Mouse (Mus musculus) right cerebral cortex, postnatal 14 days (tissue): ENCODE data around the gene Chmp4b.

Source experiments
- DNase-seq: peaks from one replicate; pipeline ENCODE4 v3.0.0; 2022

The Chmp4b gene

DNA sequence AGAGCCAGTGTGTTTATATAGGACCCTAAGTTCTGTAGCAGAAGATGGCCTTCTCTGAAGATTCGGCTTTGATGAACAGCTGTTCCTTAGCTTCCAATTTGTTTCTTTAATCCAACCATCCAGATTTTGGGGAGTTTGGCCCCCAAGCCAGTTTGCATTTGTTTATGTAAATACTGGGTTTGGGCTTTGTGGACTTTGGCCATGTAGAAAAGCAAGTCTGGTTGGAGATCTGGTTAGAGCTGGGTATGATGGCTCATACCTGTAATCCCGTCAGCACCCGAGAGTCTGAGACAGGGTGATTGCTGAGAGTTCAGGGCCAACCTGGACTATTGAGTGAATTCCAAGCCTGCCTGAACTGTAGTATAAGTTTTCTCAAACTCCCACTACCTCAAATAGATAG lies 34.3 kb downstream of the Chmp4b start:
- no peak for DNase-seq

DNA sequence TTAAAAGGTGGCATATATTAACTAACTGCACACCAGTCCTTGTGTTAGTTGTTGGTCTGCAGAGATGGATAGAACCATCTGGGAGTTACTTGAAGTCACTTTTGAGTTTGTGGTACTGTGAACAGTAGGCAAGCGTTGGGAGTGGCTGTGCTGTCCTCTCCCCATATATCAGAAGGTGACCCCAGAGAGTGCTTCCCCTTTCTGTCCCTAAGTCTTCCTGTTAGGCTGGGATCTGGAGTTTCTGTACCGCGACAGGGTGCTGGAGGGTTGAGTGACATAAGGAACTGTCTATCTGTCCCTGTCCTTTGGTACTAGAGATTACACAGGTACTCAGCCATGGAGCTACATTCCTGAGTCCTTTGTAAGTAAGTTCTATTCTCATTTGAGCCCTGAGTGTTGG lies 35.3 kb downstream of the Chmp4b start:
- DNase-seq, result no peak

DNA sequence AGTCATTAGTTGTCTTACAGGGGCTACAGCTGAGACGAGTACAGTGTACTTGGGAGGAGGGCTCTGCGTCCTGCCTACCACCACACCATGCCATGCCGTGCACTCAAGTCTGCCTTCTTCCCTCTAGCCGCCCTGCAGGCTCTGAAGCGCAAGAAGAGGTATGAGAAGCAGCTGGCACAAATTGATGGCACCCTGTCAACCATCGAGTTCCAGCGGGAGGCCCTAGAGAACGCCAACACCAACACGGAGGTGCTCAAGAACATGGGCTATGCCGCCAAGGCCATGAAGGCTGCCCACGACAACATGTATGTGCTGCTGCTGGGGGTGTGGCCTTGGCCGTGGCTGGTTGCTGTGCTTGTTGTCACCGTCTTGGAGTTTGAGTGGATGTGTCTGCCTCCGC lies 37.9 kb downstream of the Chmp4b start:
- DNase-seq, result no peak

DNA sequence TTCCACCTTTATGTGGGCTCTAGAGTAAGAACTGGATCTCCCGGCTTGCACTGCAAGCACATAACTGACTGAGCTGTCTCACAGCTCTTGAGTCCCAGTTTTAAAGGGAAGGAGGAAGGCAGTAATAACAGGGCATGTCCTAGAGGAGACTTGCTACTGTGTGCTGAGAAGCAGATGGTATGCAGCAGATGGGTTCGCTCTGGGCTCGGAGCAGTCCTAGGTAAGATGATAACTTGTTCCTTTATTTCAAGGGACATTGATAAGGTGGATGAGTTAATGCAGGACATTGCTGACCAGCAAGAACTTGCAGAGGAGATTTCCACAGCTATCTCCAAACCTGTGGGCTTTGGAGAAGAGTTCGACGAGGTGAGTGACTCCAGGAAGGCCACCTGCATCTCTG lies 39.5 kb downstream of the Chmp4b start:
- no peak for DNase-seq

DNA sequence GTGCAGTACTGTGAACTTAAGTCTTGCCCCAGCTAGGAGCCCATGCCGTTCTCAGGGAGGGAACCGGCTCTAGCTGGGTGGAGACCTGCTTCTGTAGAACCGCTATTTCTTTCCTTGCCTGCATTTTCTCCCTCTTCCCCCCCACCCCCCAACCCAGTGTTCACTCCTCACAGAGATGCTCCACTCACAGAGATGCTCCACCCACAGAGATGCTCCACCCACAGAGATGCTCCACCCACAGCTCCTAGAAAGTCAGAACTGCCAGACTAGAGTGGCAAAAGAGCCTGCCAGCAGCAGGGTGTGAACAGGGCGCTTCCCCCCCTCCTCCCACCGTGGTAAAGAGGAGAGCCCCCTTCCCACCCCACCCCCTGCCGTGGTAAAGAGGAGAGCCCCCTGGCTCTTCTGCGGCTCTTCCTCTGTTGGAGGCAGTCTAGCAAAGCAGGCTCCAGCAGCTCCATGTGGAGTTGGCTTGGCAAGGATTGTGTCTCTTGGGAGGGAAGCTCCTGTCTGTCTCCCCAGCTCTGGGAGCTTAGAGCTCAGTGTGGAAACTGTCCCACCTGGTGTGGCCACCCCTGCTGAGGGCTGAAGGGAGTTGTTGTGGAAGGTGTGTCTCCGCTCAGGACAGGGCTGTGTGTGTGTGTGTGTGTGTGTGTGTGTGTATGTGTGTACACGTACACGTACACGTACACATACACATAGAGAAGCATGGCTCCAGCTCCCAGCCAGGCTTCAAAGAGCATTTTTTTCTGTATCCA lies 41.9 kb downstream of the Chmp4b start:
- DNase-seq, result no peak

DNA sequence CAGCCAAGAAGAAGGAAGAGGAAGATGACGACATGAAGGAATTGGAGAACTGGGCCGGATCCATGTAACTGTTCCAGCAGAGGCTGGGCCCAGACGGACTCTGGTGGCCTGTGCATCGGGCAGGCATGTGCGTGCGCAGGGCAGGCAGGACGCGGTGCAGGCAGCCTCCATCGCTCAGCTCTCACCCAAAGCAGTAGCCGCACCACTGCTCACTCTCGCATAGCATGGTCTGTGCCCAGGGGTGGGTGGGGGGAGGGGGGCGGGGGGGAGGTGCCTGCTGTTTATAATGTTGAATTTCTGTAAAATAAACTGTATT lies 42.4 kb downstream of the Chmp4b start:
- DNase-seq, result no peak

DNA sequence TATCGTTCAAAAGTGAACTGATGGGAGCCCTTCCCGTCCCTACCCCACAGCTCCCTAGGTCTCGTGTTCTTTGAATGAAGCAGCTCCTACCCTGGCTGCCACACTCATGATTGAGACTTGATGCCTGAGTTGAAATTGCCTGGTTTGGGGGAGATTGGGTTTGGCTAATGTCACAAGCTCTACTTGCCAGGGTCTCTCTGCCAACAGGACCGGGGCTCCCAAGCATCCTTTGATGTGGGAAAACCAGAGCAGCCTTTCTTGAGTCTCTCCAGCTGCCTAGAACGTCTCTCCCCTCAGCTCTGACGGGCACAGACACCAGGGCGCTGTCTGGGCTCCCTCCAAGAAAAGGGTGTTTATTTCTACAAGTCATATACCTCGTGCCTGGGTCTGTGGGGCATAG lies 44.2 kb downstream of the Chmp4b start:
- DNase-seq, result no peak

DNA sequence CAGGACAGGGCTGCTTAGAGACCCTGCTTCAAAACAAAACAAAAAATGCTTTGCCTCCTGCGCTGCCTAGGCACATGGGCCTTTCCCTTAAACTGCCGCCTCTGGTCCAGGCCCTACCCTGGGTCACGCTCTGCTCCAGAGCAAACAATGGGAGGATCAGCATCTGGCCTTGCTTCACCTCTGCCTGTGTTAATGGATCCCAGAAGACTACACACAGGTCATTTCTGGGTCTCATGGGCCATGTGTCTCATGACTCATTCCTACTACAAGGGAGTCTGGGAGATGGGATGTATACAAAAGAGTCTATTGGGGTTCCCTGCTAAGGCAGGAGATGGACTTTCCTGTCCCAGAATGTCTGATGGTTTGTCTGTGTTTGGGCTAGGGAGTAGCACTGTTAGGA lies 45.2 kb downstream of the Chmp4b start:
- no peak for DNase-seq

DNA sequence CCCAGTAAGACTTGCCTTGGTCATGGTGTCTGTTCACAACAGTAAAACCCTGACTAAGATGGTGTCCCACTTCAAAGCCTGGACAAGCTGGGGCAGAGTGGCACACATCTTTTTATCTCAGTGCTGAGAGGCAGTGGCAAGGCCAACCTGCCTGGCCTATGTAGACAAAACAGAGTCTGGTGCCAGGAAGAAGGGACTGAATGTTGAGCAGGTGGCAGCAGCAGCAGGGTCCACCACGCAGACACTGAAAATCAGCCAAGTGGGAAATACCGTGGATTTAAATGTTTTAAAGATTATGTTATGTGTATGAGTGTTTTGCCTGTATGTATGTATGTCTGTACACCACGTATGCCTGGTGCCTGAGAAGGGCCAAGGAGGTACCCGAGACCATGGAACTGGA lies 47.9 kb downstream of the Chmp4b start:
- no peak for DNase-seq

DNA sequence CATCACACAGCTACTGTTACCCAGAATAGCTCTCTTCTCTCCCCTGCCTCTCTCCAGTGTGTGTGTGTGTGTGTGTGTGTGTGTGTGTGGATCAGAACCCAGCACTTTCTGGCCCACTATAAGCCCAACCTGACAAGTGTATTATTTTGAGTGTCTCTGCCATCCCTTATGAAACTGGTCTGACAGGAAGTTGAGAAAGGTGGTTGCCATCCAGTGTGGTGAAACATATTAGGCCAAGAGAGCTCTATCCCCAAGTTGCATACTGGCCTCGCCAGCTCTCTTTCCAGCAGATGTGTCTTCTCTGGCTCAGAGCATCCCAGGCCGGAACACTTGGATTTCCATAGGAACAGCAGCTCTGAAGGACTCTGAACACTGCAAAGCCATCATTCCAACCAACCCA lies 48.7 kb downstream of the Chmp4b start:
- no peak for DNase-seq

DNA sequence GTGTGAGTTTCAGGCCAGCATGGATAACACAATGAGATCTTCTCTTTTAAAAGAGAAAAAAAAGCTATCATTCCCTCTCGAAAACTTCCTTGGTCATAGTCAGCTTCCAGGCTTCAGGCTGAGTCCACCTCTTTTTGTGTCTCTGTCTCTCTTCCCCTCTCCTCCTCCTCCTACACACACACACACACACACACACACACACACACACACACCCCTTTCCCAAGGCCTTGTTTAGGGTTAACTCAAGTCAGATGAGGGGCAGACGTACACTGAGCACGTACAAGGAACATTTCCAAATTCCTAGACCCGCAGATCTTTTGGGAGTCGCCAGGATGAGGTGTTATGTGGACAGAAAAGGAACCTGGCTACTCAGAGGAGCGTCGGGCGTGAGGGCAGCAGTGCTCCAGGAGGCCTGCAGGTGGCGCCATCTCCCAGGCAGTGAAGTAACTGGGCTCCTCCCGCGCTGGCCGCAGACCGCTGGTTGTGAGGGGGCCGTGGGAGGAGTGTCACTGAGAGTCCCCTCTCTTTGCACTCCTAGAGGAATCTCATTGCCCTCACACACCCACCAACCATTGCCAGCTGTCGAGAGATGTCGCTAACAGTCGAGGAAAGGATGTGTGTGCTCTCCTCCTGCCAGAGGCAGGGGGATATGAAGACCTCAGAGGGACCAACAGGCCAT lies 51.3 kb downstream of the Chmp4b start:
- DNase-seq, result peak; percentile 74

DNA sequence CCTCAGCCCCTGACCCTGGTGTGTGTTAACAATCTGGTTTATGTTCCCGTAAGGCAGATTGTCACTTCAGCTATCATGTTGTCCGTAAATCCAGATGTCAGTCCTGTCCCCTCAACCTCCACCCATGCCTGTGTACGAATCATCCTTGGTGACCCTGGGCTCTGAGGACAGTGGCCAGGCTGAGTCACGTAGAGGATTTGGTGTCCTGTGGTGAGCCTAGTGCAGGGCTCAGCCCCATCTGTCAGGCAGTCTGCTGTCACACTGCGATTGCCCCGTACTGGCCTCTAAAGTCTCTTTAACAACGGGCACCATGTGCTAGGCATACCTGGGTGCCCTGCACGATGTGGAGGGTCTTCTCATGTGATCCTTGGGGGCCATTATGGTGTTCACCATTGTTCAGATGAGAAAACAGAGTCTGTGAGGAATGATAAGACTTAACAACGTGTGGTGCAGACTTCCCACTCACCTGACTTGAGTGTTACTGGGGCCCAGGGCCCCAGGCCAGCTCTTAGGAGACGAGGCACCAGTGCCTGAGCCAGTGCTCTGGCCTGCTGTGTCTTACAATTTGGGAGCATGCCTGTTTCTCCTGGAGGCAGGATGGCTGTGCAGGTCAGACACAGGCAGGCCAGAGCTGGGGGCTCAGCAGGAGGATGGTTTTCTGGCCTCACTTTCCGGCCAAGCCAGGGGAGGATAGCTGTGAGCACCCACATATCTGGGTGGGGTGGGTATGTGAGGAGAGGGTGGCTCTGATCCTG lies 55.2 kb downstream of the Chmp4b start:
- no peak for DNase-seq

DNA sequence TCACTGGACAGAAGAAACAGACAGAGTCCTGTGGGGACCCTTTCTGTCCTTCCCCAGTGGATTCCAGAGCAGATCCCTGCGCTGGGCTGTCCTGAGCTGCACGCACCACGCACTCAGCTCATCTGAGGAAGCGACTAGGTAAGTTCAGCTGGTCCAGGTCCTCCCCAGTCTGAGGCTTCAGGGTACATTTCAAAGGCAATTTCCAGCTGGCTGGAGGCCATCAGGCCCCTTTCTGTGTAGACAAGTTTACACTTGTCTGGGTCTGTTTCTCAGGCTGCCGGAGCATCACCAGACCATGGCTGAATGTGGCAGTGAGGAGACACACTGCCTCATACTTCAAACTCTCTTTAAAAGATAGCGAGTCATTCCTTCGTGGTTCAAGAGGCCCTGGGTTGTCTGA lies 55.8 kb downstream of the Chmp4b start:
- DNase-seq, result no peak

DNA sequence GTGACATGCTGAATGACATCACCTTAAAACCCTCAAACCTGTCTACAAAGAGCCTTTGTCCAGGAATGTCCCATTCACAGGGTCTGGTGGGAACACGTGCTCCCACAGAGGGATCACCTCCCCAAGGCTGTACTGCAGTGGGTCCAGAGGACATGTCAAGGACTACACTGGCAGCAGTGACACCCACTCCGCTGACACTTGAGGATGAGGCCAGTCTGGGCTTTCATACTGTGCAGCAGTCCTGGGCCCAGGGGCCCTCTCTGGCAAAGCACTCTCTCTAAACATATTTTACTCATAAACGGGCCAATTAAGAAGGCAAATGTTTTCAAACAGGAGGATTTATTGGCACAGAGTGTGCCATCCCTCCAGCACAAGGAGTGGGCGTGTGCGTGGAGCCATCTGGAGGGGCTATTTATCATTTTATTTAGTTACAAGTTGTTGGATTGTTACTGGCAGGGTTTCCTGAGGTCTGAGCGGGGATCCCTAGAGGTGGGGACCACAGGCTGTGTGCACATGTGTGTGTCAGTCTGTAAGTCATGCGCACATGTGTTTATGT lies 56.4 kb downstream of the Chmp4b start:
- DNase-seq, result no peak

DNA sequence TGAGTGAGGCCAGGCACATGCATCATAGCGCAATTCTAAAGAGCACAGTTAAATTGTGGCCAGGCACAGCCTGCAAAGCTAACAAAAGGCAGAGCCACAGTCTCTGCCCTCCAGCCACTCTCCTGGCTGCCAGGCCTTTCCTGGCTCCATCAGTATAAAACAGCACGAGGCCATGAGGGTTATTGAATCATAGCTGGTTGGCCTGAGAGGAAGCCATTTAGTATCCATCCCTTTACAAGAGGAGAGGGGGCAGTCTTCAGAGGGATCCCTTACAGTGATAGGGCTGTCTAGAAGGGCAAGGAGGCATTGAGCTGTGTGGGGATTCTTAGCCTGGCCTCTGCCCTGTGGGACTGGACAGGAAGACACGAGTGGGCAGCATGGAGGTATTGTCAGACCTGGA lies 60.2 kb downstream of the Chmp4b start:
- DNase-seq, result no peak

DNA sequence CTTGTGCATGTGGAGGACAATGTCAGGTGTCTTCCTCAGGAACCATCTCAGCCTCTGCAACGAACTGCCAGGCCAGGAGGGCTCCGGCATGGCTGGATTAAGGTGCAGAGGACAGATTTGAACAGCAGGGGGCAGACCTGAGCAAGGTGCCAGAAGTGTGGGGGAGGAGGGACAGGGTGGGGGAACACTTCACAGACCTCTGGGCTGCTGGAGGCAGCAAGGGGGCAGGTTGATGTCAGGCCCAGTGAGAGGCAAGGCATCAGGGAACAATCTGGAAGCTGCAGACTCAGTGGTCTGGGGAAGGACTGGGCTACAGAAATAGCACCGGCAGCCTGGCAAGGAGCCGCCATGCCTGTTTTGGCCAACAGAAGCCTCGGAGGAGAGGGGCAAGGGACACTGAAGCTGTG lies 60.8 kb downstream of the Chmp4b start:
- peak; percentile 23 for DNase-seq

DNA sequence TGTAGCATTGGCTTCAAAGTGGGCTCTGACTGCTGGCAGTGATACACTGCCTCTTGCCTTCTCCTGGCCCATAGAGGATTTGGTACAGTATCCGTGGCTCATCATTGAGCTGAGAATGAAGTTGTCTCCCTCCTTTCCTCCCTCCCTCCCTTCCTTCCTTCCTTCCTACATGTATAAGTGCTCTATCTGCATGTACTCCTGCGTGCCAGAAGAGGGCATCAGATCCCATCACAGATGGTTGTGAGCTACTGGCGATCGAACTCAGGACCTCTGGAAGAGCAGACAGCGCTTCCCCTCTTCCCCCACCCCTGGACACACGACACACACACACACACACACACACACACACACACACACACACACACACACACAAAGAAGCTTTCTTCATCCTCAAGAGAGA lies 61.6 kb downstream of the Chmp4b start:
- DNase-seq, result no peak

DNA sequence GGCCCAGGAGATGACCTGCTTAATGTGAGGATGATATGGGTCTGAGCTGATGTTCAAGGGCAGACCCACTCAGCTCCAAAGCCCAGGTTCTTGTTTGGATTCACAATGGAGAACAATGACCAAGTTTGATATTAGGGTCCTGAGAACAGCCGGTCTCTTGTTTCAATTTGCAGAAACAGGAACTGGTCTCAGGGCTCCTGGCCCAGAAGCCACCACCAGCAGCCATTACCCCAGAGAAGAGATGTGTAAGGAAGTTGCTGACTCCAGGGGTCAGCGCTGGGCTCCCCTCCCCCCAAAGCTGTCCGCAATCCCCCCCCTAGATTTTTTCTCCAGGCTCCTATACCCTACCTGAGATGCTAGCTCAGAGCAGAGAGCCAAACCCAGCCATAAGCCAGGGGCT lies 62.5 kb downstream of the Chmp4b start:
- no peak for DNase-seq

DNA sequence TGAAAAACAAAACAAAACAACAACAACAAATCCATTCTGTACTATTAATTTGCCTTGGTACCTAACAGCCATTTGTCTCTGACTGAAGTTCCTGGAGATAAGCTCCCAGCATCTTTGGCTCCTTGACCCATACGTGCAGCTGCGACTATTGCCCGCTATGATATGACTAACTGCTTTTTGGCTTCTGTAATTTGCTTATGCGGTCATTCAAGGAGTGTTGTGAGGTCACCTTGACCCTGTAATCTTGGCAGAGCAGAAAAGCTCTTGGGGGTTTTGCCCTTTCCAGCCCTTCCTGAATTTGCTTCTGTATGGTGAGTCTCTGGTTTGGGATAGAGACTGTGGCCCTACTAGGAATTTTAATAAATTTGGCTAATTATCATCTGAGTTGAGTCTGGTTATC lies 65.1 kb downstream of the Chmp4b start:
- DNase-seq, result no peak

DNA sequence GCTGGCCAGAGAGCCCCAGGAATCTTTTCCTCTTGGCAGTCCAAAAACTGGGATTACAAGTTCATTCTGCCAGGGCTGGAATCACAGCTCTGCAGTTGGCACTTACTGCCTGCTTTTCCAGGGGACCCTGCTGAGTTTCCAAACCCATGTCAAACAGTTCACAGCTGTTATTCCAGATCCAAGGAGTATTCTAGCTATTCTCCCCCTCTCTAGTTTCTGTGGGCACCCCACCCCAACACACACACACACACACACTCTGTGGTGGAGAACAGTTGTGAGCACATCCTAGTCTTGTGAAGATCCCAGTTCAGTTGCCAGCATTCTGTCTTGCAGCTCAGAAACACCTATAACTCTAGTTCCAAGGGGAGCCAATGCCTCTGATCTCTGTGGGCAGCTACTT lies 65.6 kb downstream of the Chmp4b start:
- DNase-seq, result no peak

DNA sequence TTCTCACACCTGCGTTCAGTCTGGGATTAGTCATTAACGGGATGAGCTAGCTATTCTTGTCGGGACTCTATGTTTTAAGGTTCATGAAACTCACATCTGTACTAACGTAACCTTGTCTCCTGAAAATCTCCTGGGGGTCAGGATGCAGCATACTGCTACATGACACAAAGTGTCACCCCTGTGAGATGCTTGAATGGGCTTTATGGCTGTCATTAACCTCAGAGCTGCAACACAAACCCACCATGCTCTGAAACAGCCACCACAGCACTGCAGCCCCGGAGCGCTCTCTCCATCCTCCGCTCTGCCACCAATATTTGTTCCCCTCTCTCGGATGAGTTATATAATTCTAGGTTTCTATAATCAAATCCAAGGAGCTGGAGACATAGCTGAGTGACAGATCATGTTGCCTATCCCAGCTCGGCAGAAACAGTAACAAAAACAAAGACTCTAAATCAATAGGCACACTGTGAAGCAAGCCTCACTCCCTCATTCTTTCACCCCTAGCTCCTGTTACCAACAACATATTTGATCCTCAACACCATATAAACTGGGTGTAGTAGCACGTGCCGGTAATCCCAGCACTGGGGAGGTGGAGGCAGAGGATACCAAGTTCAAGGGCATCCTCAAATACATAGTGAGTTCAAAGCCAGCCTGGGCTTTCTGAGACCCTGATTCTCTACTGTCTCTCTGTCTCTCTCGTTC lies 67.5 kb downstream of the Chmp4b start:
- DNase-seq, result no peak

DNA sequence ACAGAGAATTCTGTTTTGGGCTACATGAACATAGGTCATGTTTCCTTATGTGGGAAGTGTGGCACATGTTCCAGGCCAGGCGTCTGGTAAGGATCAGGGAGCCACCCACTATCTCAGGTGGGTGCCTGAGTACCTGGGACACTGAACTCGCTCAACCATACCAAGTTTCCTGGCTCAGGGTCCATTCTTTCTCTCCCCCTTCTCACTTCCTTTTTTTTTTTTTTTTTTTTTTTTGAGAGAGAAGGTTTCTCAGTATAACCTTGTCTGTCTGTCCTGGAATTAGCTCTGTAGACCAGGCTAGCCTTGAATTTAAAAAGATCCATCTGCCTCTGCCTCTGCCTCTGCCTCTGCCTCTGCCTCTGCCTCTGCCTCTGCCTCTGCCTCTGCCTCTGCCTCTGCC lies 68.8 kb downstream of the Chmp4b start:
- DNase-seq, result no peak

DNA sequence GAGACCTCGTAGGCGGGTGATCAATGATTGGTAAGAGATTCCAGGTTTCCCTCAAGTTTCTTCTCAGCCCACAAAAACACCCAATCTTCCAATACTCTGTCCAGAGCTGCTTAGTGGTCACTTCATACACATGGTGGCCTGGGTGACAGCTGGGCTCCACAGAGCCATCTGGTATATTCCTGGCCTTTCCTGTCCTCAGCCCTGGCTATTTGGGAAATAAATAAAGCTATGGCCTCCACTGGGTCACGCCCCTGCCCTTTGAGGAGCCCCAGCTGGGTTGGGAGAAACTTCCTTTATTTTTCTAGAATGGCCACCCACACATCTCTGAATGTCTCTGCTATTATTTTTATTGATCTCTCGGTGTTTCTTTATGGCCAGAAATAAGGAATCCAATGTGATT lies 72.0 kb downstream of the Chmp4b start:
- DNase-seq, result no peak
